17 mouse cellular contexts compared by ENCODE assay signal in genomic region chr6:32199616-32200015, GRCm38 (mm10).
DNase-seq lines count a peak whose midpoint lies in the region; ATAC-seq and TF ChIP-seq lines count a peak whose summit lies in the region.
"Had no signal": no experiment of that assay in that cellular context is flagged by ENCODE, and none has a peak within 500 bp of the region (broad histone marks: within the 10 kb centered on the region; RNA-seq: fewer than 3 reads in every experiment).

No protein-coding gene starts in this region.

- peak; percentile 21 for DNase-seq in kidney, postnatal 0 days (ENCODE audit: low spot score)
- DNase-seq in cerebellum, adult 2 months: peak; percentile 71 to 91
- peak; percentile 39 to 41 for DNase-seq in heart, postnatal 10 days
- peak; percentile 34 for DNase-seq in lung, postnatal 25 days (ENCODE audit: low spot score)
- no peak for DNase-seq in gastrocnemius, adult 8-10 months (ENCODE audit: low spot score in 2 of 2)
- DNase-seq in thymus, adult 2 months: no peak
- DNase-seq: adrenal gland, adult 8-10 months; liver; thymus, postnatal 36 days had no signal

- no peak overlapping the region for H3K9ac ChIP-seq in kidney, postnatal 0 days (ENCODE audit: low read depth, low read length)
- H3K9ac ChIP-seq in kidney, embryonic 15.5 days: no peak overlapping the region
- H3K9ac ChIP-seq: hindbrain, embryonic 12.5 days; intestine, embryonic 15.5 days; neural tube, embryonic 13.5 days; stomach, embryonic 15.5 days had no signal

- intact Hi-C loops in heart, postnatal 10 days (cut with DNase I): loop anchor here (10.0 kb wide), 1 partner anchor 395 kb away; no protein-coding TSS in a partner anchor

- ATAC-seq in kidney, postnatal 0 days (replicated peaks; ENCODE audit: low FRiP score, low read depth): no peak
- ATAC-seq in kidney, embryonic 15.5 days (replicated peaks; ENCODE audit: low FRiP score): no peak
- ATAC-seq: intestine, embryonic 15.5 days had no signal

- no peak overlapping the region for H3K4me3 ChIP-seq in kidney, postnatal 0 days (replicated peaks; ENCODE audit: low read depth, low read length)
- H3K4me3 ChIP-seq in kidney, embryonic 15.5 days (replicated peaks): no peak overlapping the region
- H3K4me3 ChIP-seq in cerebellum, adult 2 months (replicated peaks; ENCODE audit: insufficient read depth, low read depth, low read length): no peak overlapping the region
- H3K4me3 ChIP-seq in thymus, adult 2 months (ENCODE audit: control insufficient read depth, insufficient read depth, low read length): no peak overlapping the region
- H3K4me3 ChIP-seq: embryonic facial prominence, embryonic 10.5 days; hindbrain, embryonic 12.5 days; intestine, embryonic 15.5 days; left cerebral cortex, adult 2 months; neural tube, embryonic 13.5 days; stomach, embryonic 15.5 days had no signal

- no peak for TF ChIP-seq POLR2A in cerebellum, adult 2 months (IDR thresholded peaks at IDR 0.05; ENCODE audit: borderline replicate concordance, insufficient read depth, low read length)
- no peak for TF ChIP-seq POLR2A in thymus, adult 2 months (IDR thresholded peaks at IDR 0.05; ENCODE audit: control insufficient read depth, extremely low read depth, insufficient read depth, low read length, poor library complexity)

- H3K4me1 ChIP-seq in kidney, postnatal 0 days (replicated peaks; ENCODE audit: insufficient read depth, low read length): 0 out of 2 replicates have a peak, but pooled peaks cover 3% of the 10 kb centered on the region
- 0 out of 2 replicates have a peak, but pooled peaks cover 8% of the 10 kb centered on the region for H3K4me1 ChIP-seq in kidney, embryonic 15.5 days
- peaks cover 15% of the 10 kb centered on the region for H3K4me1 ChIP-seq in cerebellum, adult 2 months (ENCODE audit: control insufficient read depth, insufficient read depth, low read length)
- H3K4me1 ChIP-seq in thymus, adult 2 months (replicated peaks; ENCODE audit: control insufficient read depth, insufficient read depth, low read length): 0 out of 2 replicates have a peak, but pooled peaks cover 4% of the 10 kb centered on the region
- H3K4me1 ChIP-seq: intestine, embryonic 15.5 days; stomach, embryonic 15.5 days had no signal

- H3K4me2 ChIP-seq in kidney, postnatal 0 days (ENCODE audit: low read length): no peak overlapping the region
- no peak overlapping the region for H3K4me2 ChIP-seq in kidney, embryonic 15.5 days
- H3K4me2 ChIP-seq: hindbrain, embryonic 12.5 days; intestine, embryonic 15.5 days; neural tube, embryonic 13.5 days; stomach, embryonic 15.5 days had no signal

- H3K36me3 ChIP-seq in kidney, postnatal 0 days (ENCODE audit: insufficient read depth, low read length): no peaks in the 10 kb centered on the region
- H3K36me3 ChIP-seq in kidney, embryonic 15.5 days: no peaks in the 10 kb centered on the region
- H3K36me3 ChIP-seq in thymus, adult 2 months (ENCODE audit: control insufficient read depth, insufficient read depth, low read length): no peaks in the 10 kb centered on the region
- H3K36me3 ChIP-seq: embryonic facial prominence, embryonic 10.5 days; G1E; hindbrain, embryonic 12.5 days; intestine, embryonic 15.5 days; stomach, embryonic 15.5 days had no signal

- TF ChIP-seq CTCF in kidney, postnatal 0 days (IDR thresholded peaks at IDR 0.05; ENCODE audit: low read depth): no peak
- no peak for TF ChIP-seq CTCF in cerebellum, adult 2 months (IDR thresholded peaks at IDR 0.05; ENCODE audit: borderline replicate concordance, insufficient read depth, low read depth, low read length)
- TF ChIP-seq CTCF in thymus, adult 2 months (IDR thresholded peaks at IDR 0.05; ENCODE audit: borderline replicate concordance, control insufficient read depth, extremely low read depth, insufficient read depth, low read length, poor library complexity): no peak

- H3K9me3 ChIP-seq in kidney, postnatal 0 days (replicated peaks; ENCODE audit: low read length): no peaks in the 10 kb centered on the region
- no peaks in the 10 kb centered on the region for H3K9me3 ChIP-seq in kidney, embryonic 15.5 days (replicated peaks)
- H3K9me3 ChIP-seq: embryonic facial prominence, embryonic 10.5 days; G1E; hindbrain, embryonic 12.5 days; intestine, embryonic 15.5 days; neural tube, embryonic 13.5 days; stomach, embryonic 15.5 days had no signal

- no peaks in the 10 kb centered on the region for H3K27me3 ChIP-seq in kidney, postnatal 0 days (ENCODE audit: insufficient read depth, low read length)
- H3K27me3 ChIP-seq in kidney, embryonic 15.5 days: no peaks in the 10 kb centered on the region
- no peaks in the 10 kb centered on the region; the same call in 1 of the 2 replicates for H3K27me3 ChIP-seq in cerebellum, adult 2 months (ENCODE audit: control insufficient read depth, insufficient read depth, low read length)
- H3K27me3 ChIP-seq in thymus, adult 2 months (ENCODE audit: control insufficient read depth, insufficient read depth, low read length): no peaks in the 10 kb centered on the region
- H3K27me3 ChIP-seq: hindbrain, embryonic 12.5 days; intestine, embryonic 15.5 days; neural tube, embryonic 13.5 days; stomach, embryonic 15.5 days had no signal

- no peak overlapping the region for H3K27ac ChIP-seq in kidney, postnatal 0 days
- H3K27ac ChIP-seq in kidney, embryonic 15.5 days: no peak overlapping the region
- no peak overlapping the region for H3K27ac ChIP-seq in cerebellum, adult 2 months (ENCODE audit: insufficient read depth, low read length)
- H3K27ac ChIP-seq in thymus, adult 2 months (ENCODE audit: control insufficient read depth, insufficient read depth, low read length): no peak overlapping the region
- H3K27ac ChIP-seq: embryonic facial prominence, embryonic 10.5 days; hindbrain, embryonic 12.5 days; intestine, embryonic 15.5 days; left cerebral cortex, adult 2 months; neural tube, embryonic 13.5 days; stomach, embryonic 15.5 days had no signal

- 67% methylated on average over 2 of the region's 2 CpGs for WGBS in kidney, postnatal 0 days
- 56% methylated on average over 2 of the region's 2 CpGs for WGBS in kidney, embryonic 15.5 days
- 47% methylated on average over 2 of the region's 2 CpGs for WGBS in cerebellum, adult 2 months
- 93% methylated on average over 2 of the region's 2 CpGs for WGBS in thymus, adult 2 months

Comparison
In these comparisons a context has a peak if more than half of its experiments do, and no peak if none do; other contexts are left out.
1. DNase-seq: peak in kidney, postnatal 0 days (single experiment), cerebellum, adult 2 months (2 of 2), heart, postnatal 10 days (2 of 2) and lung, postnatal 25 days (single experiment); none in gastrocnemius, adult 8-10 months (0 of 2) and thymus, adult 2 months (single experiment).